Mouse (Mus musculus): Measurements from ENCODE around the gene Rab3gap2. TPM values are rescaled to one million over a fixed set of nuclear protein-coding genes. Genes with fewer than 3 reads are reported as not detected.

The Rab3gap2 gene
- total RNA-seq (2023): 50.5 TPM

GRCm38 (mm10) chr1:185203909-185204661, at the start of gene Rab3gap2:
Gene Rab3gap2 (plus strand): TSS chr1:185204117.

GRCm38 (mm10) chr1:185328721-185329610, 125.0 kb downstream of the Rab3gap2 start, which contains the start of gene Iars2:
Gene Iars2 (minus strand): TSS chr1:185329396.

GRCm38 (mm10) chr1:185331983-185332430, 128.1 kb downstream of the Rab3gap2 start, which contains the start of gene Bpnt1:
Gene Bpnt1 (plus strand): TSS chr1:185332149.

Other genes starting within 250 kb of the Rab3gap2 start
- not detected for gene Mark1, start 204.5 kb upstream of the Rab3gap2 start, total RNA-seq (2023)
- gene Iars2, start 125.3 kb downstream of the Rab3gap2 start, total RNA-seq (2023): 32.3 TPM
- 25.9 TPM for gene Bpnt1, start 128.0 kb downstream of the Rab3gap2 start, total RNA-seq (2023)
- gene Eprs, start 158.9 kb downstream of the Rab3gap2 start, total RNA-seq (2023): 106 TPM